Mouse (Mus musculus) layer of hippocampus, adult 2 months (tissue): Measurements from ENCODE around the gene Rnf182. TPM values are rescaled to one million over a fixed set of nuclear protein-coding genes. Genes with fewer than 3 reads are reported as not detected.

Source experiments
- DNase-seq, 2 experiments: peaks; one replicate each; pipeline ENCODE4 v3.0.0; 2022; ENCODE audit warnings: low spot score in 2 of 2
- H3K27ac ChIP-seq: fragments of 200-600 bp; 2 replicates; pipeline ENCODE4 v1.8.1; 2022
- H3K4me3 ChIP-seq: fragments of 200-600 bp; 2 replicates; pipeline ENCODE4 v1.8.1; 2022; ENCODE audit warnings: mild to moderate bottlenecking
- CTCF ChIP-seq: fragments of 200-600 bp; conservative IDR thresholded peaks from 2 replicates; pipeline ENCODE4 v1.8.1; 2022; ENCODE audit warnings: antibody characterized with exemption, mild to moderate bottlenecking, moderate library complexity
- total RNA-seq, 2 experiments: library from RNA; stranded (reverse); gene quantifications; 2 replicates each; pipeline ENCODE4 v1.2.3; 2021

The Rnf182 gene
- total RNA-seq, 2 experiments from 2014 or later = 35.8 to 37.8 TPM

- peak; percentile 46 to 68 for DNase-seq
- no peak overlapping the region for H3K4me3 ChIP-seq
- 0 out of 2 replicates have a peak, but pooled peaks have one; percentile 9 for TF ChIP-seq CTCF
- H3K27ac ChIP-seq = peak overlapping the region; percentile 75
Measured at GRCm38 (mm10) chr13:43684499-43684994, 69.0 kb downstream of the Rnf182 start.

GRCm38 (mm10) chr13:43688065-43688464, 72.6 kb downstream of the Rnf182 start:
- TF ChIP-seq CTCF = no peak
- Histone ChIP-seq H3K4me3 (no peak overlapping the region), H3K27ac (no peak overlapping the region)
- DNase-seq = no peak

GRCm38 (mm10) chr13:43691755-43692154, 76.2 kb downstream of the Rnf182 start:
- no peak overlapping the region for H3K27ac ChIP-seq
- no peak for DNase-seq
- TF ChIP-seq CTCF = peak; percentile 65
- H3K4me3 ChIP-seq = no peak overlapping the region

GRCm38 (mm10) chr13:43695521-43695920, 80.0 kb downstream of the Rnf182 start:
- no peak for TF ChIP-seq CTCF
- no peak for DNase-seq
- Histone ChIP-seq H3K27ac (no peak overlapping the region), H3K4me3 (no peak overlapping the region)

GRCm38 (mm10) chr13:43696011-43696410, 80.5 kb downstream of the Rnf182 start:
- TF ChIP-seq CTCF = no peak
- Histone ChIP-seq H3K27ac (no peak overlapping the region), H3K4me3 (no peak overlapping the region)
- DNase-seq = no peak

GRCm38 (mm10) chr13:43698506-43698905, 83.0 kb downstream of the Rnf182 start:
- TF ChIP-seq CTCF = no peak
- Histone ChIP-seq H3K27ac (peak overlapping the region; percentile 40; the same call in 1 of the 2 replicates), H3K4me3 (no peak overlapping the region)
- DNase-seq = no peak

GRCm38 (mm10) chr13:43703471-43703870, 88.0 kb downstream of the Rnf182 start:
- no peak for TF ChIP-seq CTCF
- no peak overlapping the region for H3K4me3 ChIP-seq
- DNase-seq = no peak
- peak overlapping the region; percentile 32; the same call in 1 of the 2 replicates for H3K27ac ChIP-seq

GRCm38 (mm10) chr13:43704533-43705116, 89.1 kb downstream of the Rnf182 start:
- no peak for TF ChIP-seq CTCF
- Histone ChIP-seq H3K4me3 (no peak overlapping the region), H3K27ac (no peak overlapping the region)
- no peak for DNase-seq

- no peak overlapping the region for H3K4me3 ChIP-seq
- TF ChIP-seq CTCF = no peak
- H3K27ac ChIP-seq = peak overlapping the region; percentile 84
- peak; percentile 38 to 69 for DNase-seq
Measured at GRCm38 (mm10) chr13:43706387-43706786, 90.9 kb downstream of the Rnf182 start.

GRCm38 (mm10) chr13:43709529-43709928, 94.0 kb downstream of the Rnf182 start:
- no peak for DNase-seq
- Histone ChIP-seq H3K4me3 (no peak overlapping the region), H3K27ac (no peak overlapping the region)
- no peak for TF ChIP-seq CTCF

GRCm38 (mm10) chr13:43711708-43712314, 96.3 kb downstream of the Rnf182 start:
- no peak for TF ChIP-seq CTCF
- DNase-seq = peak; percentile 69 to 84
- H3K27ac ChIP-seq = peak overlapping the region; percentile 79
- no peak overlapping the region for H3K4me3 ChIP-seq

GRCm38 (mm10) chr13:43714741-43715140, 99.2 kb downstream of the Rnf182 start:
- H3K4me3 ChIP-seq = no peak overlapping the region
- no peak for TF ChIP-seq CTCF
- peak; percentile 43 to 52 for DNase-seq
- peak overlapping the region; percentile 40; the same call in 1 of the 2 replicates for H3K27ac ChIP-seq

- Histone ChIP-seq H3K4me3 (no peak overlapping the region), H3K27ac (peak overlapping the region; percentile 21; the same call in 1 of the 2 replicates)
- no peak for DNase-seq
- TF ChIP-seq CTCF = no peak
Measured at GRCm38 (mm10) chr13:43715466-43715865, 100.0 kb downstream of the Rnf182 start.
